Mouse (Mus musculus): ENCODE results near the gene Liph.

- TF ChIP-seq CTCF (IDR thresholded peaks at IDR 0.05) (no peak), EP300 (IDR thresholded peaks at IDR 0.05) (0 out of 2 replicates have a peak, but pooled peaks have one; percentile 40)
These were observed at the start of gene Liph for GRCm38 (mm10) chr16:21995304-21995703.

Data from lung, postnatal 0 days (tissue).